Mouse (Mus musculus): ENCODE data around the gene Hhipl2.

- TF ChIP-seq CTCF (IDR thresholded peaks at IDR 0.05; ENCODE audit: control insufficient read depth, insufficient read depth, insufficient replicate concordance, low read depth, low read length) (peak; percentile 97), POLR2A (IDR thresholded peaks at IDR 0.05; ENCODE audit: control insufficient read depth, low read depth, low read length) (no peak)
Observed at GRCm38 (mm10) chr1:183439036-183439435, 21.0 kb downstream of the Hhipl2 start.

Measured in testis, adult 2 months (tissue).